Comparison of ENCODE assay signal across 16 mouse cellular contexts in the genomic region with DNA sequence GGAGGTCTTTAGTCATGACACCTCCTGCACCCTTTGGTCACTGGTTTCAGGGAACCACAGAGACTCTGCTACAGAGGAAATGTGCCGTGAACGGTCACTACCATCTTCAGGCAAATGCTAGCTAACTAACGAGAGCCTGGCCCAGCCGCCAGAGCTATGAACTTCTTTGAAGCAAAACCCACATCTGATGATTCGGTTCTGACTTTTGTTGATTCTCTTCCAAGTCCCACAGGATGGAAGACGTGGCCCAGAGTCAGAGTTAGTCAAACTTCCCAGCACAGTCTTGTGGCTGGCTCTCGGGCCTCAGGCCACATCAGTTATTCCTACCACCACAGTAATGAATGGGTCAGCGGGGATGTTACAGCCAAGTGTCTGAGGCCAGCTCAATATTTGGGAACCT.
"Had no signal": no experiment of that assay in that cellular context is flagged by ENCODE, and none has a peak within 500 bp of the region (broad histone marks: within the 10 kb centered on the region; RNA-seq: fewer than 3 reads in every experiment).

No protein-coding gene starts in this region.

- H3K9ac ChIP-seq: kidney, embryonic 15.5 days; limb, embryonic 13.5 days; liver, embryonic 13.5 days; midbrain, embryonic 12.5 days had no signal

- ATAC-seq: intestine, postnatal 0 days; midbrain, embryonic 16.5 days had no signal

- H3K9me3 ChIP-seq: kidney, embryonic 15.5 days; liver, embryonic 13.5 days; midbrain, embryonic 12.5 days had no signal

- H3K27me3 ChIP-seq: kidney, embryonic 15.5 days; limb, embryonic 13.5 days; liver, embryonic 13.5 days; midbrain, embryonic 12.5 days had no signal

- H3K27ac ChIP-seq: kidney, embryonic 15.5 days; limb, embryonic 13.5 days; liver, embryonic 13.5 days; macrophage; midbrain, embryonic 12.5 days had no signal

- H3K4me2 ChIP-seq: kidney, embryonic 15.5 days; limb, embryonic 13.5 days; liver, embryonic 13.5 days; midbrain, embryonic 12.5 days had no signal

- H3K36me3 ChIP-seq: kidney, embryonic 15.5 days; liver, embryonic 13.5 days; midbrain, embryonic 12.5 days had no signal

- H3K4me1 ChIP-seq: kidney, embryonic 15.5 days; liver, embryonic 13.5 days had no signal

- H3K4me3 ChIP-seq: kidney, embryonic 15.5 days; limb, embryonic 13.5 days; liver, embryonic 13.5 days; midbrain, embryonic 12.5 days had no signal

- DNase-seq: kidney, adult 2 months; kidney, postnatal 14 days; kidney, postnatal 4 days; left cerebral cortex, postnatal 4 days; liver, embryonic 13.5 days; lung, adult 2 months; lung, postnatal 14 days; right cerebral cortex, adult 18-20 months; right cerebral cortex, postnatal 25 days; thymus, postnatal 25 days had no signal
